Mouse (Mus musculus): ENCODE results near the gene Actr8. TPM values are rescaled to one million over a fixed set of nuclear protein-coding genes. Genes with fewer than 3 reads are reported as not detected.

Actr8 gene
- polyA plus RNA-seq, 2 experiments: 47.7 to 60.6 TPM

GRCm38 (mm10) chr14:29994976-29995375 lies 16.8 kb downstream of the Actr8 start:
- Histone ChIP-seq H3K9me3 (ENCODE audit: control insufficient read depth, low read length) (no peaks in the 10 kb centered on the region), H3K9ac (ENCODE audit: low read depth, low read length, severe bottlenecking) (no peak overlapping the region), H3K4me3 (replicated peaks; ENCODE audit: low read length) (no peak overlapping the region), H3K36me3 (ENCODE audit: control insufficient read depth, insufficient read depth, low read length) (peaks cover 73% of the 10 kb centered on the region), H3K27ac (replicated peaks; ENCODE audit: low read depth, low read length) (no peak overlapping the region), H3K4me1 (ENCODE audit: control insufficient read depth, insufficient read depth, low read length) (no peaks in the 10 kb centered on the region), H3K27me3 (ENCODE audit: control insufficient read depth, insufficient read depth, low read length) (no peaks in the 10 kb centered on the region), H3K4me2 (replicated peaks; ENCODE audit: low read depth, low read length, severe bottlenecking) (no peak overlapping the region)
- TF ChIP-seq POLR2A (IDR thresholded peaks at IDR 0.05; ENCODE audit: borderline replicate concordance, extremely low read depth, insufficient read depth, insufficient read length): no peak
- 34% methylated on average over 4 of the region's 4 CpGs for WGBS
- ATAC-seq (ENCODE audit: low FRiP score, low read depth): no peak
- DNase-seq (ENCODE audit: low spot score): no peak

DNA sequence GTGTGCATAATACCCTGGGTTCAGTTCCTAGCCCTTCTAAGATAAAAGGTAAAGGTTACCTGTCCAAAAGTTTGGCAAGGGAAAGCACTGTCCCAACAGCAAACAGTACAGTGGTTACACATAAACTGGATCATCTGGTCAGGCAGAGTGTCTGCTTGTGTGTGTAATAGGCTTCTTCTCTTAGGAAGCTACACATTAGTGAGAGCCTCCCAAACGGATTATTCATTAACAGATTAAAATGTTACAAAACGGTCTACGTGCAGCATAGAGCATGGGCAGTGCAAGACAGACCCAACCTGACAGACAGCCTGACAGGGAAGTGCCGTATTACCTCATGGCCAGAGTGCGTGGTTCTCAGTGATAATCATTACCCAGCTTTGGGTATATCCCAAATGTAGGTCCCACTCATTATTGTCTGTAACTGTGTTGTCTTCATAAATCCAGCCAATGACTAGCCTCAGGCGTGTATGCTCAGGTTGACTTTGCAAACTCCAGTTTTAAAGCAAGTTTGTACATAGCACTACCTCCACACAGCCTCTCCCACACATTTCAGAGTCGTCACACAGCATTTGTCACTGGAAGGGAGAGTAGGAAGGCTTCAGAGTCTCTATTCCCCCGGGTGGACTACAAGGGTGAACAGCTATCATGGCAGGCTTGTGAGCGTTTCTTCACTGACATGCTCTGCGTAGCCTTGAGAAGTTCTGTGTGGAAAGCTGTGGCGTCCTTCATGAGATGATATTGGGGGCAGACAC lies 18.0 kb downstream of the Actr8 start:
- 91% methylated on average over 11 of the region's 11 CpGs for WGBS
- H3K4me2 ChIP-seq (replicated peaks; ENCODE audit: low read depth, low read length, severe bottlenecking): no peak overlapping the region
- ATAC-seq (ENCODE audit: low FRiP score, low read depth): no peak

GRCm38 (mm10) chr14:29997345-29997744 lies 19.2 kb downstream of the Actr8 start:
- Histone ChIP-seq H3K4me3 (replicated peaks; ENCODE audit: low read length) (no peak overlapping the region), H3K4me1 (ENCODE audit: control insufficient read depth, insufficient read depth, low read length) (no peaks in the 10 kb centered on the region), H3K27me3 (ENCODE audit: control insufficient read depth, insufficient read depth, low read length) (no peaks in the 10 kb centered on the region), H3K9ac (ENCODE audit: low read depth, low read length, severe bottlenecking) (no peak overlapping the region), H3K4me2 (replicated peaks; ENCODE audit: low read depth, low read length, severe bottlenecking) (no peak overlapping the region), H3K27ac (replicated peaks; ENCODE audit: low read depth, low read length) (no peak overlapping the region), H3K9me3 (ENCODE audit: control insufficient read depth, low read length) (no peaks in the 10 kb centered on the region), H3K36me3 (ENCODE audit: control insufficient read depth, insufficient read depth, low read length) (peaks cover 50% of the 10 kb centered on the region)
- DNase-seq (ENCODE audit: low spot score) (no peak), ATAC-seq (ENCODE audit: low FRiP score, low read depth) (no peak)
- TF ChIP-seq POLR2A (IDR thresholded peaks at IDR 0.05; ENCODE audit: borderline replicate concordance, extremely low read depth, insufficient read depth, insufficient read length): no peak

More for the DNA sequence above, 18.0 kb downstream of the Actr8 start:
- H3K4me3 ChIP-seq (replicated peaks; ENCODE audit: low read length): no peak overlapping the region
- H3K4me1 ChIP-seq (ENCODE audit: control insufficient read depth, insufficient read depth, low read length): no peaks in the 10 kb centered on the region
- H3K9ac ChIP-seq (ENCODE audit: low read depth, low read length, severe bottlenecking): no peak overlapping the region
- H3K9me3 ChIP-seq (ENCODE audit: control insufficient read depth, low read length): no peaks in the 10 kb centered on the region
- no peak overlapping the region for H3K27ac ChIP-seq (replicated peaks; ENCODE audit: low read depth, low read length)
- no peak for DNase-seq (ENCODE audit: low spot score)
- H3K36me3 ChIP-seq (ENCODE audit: control insufficient read depth, insufficient read depth, low read length): peaks cover 61% of the 10 kb centered on the region
- no peaks in the 10 kb centered on the region for H3K27me3 ChIP-seq (ENCODE audit: control insufficient read depth, insufficient read depth, low read length)
- no peak for TF ChIP-seq POLR2A (IDR thresholded peaks at IDR 0.05; ENCODE audit: borderline replicate concordance, extremely low read depth, insufficient read depth, insufficient read length)

- no peaks in the 10 kb centered on the region for H3K4me1 ChIP-seq (ENCODE audit: control insufficient read depth, insufficient read depth, low read length)
- no peak for TF ChIP-seq POLR2A (IDR thresholded peaks at IDR 0.05; ENCODE audit: borderline replicate concordance, extremely low read depth, insufficient read depth, insufficient read length)
- H3K27me3 ChIP-seq (ENCODE audit: control insufficient read depth, insufficient read depth, low read length): no peaks in the 10 kb centered on the region
- no peak for ATAC-seq (ENCODE audit: low FRiP score, low read depth)
- H3K27ac ChIP-seq (replicated peaks; ENCODE audit: low read depth, low read length): no peak overlapping the region
- WGBS: 86% methylated on average over 13 of the region's 13 CpGs
- no peak overlapping the region for H3K9ac ChIP-seq (ENCODE audit: low read depth, low read length, severe bottlenecking)
- DNase-seq (ENCODE audit: low spot score): no peak
- no peak overlapping the region for H3K4me2 ChIP-seq (replicated peaks; ENCODE audit: low read depth, low read length, severe bottlenecking)
- no peak overlapping the region for H3K4me3 ChIP-seq (replicated peaks; ENCODE audit: low read length)
- H3K9me3 ChIP-seq (ENCODE audit: control insufficient read depth, low read length): no peaks in the 10 kb centered on the region
- H3K36me3 ChIP-seq (ENCODE audit: control insufficient read depth, insufficient read depth, low read length): peaks cover 34% of the 10 kb centered on the region
These were observed 20.8 kb downstream of the Actr8 start for GRCm38 (mm10) chr14:29998747-29999474.

DNA sequence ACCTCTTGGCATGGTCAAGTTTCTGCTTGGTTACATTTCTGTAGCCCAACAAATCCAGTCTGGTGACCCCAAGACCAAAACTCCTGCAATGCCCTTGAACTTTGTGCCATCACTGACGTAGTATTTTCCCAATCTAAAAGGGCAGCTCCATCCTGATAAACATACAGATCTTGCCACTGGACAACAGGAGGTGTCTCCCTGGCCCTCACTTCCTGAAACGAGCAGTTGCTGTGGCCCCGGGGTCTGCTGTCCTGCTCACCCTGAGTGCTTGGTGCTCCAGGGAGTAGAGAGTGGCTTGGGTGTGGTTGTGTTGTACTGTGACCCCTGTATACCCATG lies 21.3 kb downstream of the Actr8 start:
- Histone ChIP-seq H3K4me3 (replicated peaks; ENCODE audit: low read length) (no peak overlapping the region), H3K4me2 (replicated peaks; ENCODE audit: low read depth, low read length, severe bottlenecking) (no peak overlapping the region), H3K36me3 (ENCODE audit: control insufficient read depth, insufficient read depth, low read length) (peaks cover 30% of the 10 kb centered on the region), H3K9me3 (ENCODE audit: control insufficient read depth, low read length) (no peaks in the 10 kb centered on the region), H3K4me1 (ENCODE audit: control insufficient read depth, insufficient read depth, low read length) (no peaks in the 10 kb centered on the region), H3K27ac (replicated peaks; ENCODE audit: low read depth, low read length) (no peak overlapping the region), H3K27me3 (ENCODE audit: control insufficient read depth, insufficient read depth, low read length) (no peaks in the 10 kb centered on the region), H3K9ac (ENCODE audit: low read depth, low read length, severe bottlenecking) (no peak overlapping the region)
- ATAC-seq (ENCODE audit: low FRiP score, low read depth) (no peak), DNase-seq (ENCODE audit: low spot score) (no peak)
- no peak for TF ChIP-seq POLR2A (IDR thresholded peaks at IDR 0.05; ENCODE audit: borderline replicate concordance, extremely low read depth, insufficient read depth, insufficient read length)
- WGBS: 87% methylated on average over 3 of the region's 3 CpGs

Data from limb, embryonic 14.5 days (tissue).